Mouse (Mus musculus) ES-Bruce4 (cell line): Measurements from ENCODE around the gene Mrpl54. TPM values are rescaled to one million over a fixed set of nuclear protein-coding genes. Genes with fewer than 3 reads are reported as not detected.

Experiments used
- H3K27ac ChIP-seq: 2 replicates; pipeline ENCODE4 v1.5.1; 2012; ENCODE audit warnings: low read length, inconsistent platforms; ENCODE audit not compliant: insufficient read depth
- H3K27me3 ChIP-seq: 2 replicates; pipeline ENCODE4 v1.6.1; 2012; ENCODE audit warnings: mild to moderate bottlenecking, low read length, inconsistent platforms; ENCODE audit not compliant: control insufficient read depth, poor library complexity, insufficient read depth, severe bottlenecking
- H3K36me3 ChIP-seq: 2 replicates; pipeline ENCODE4 v1.6.1; 2012; ENCODE audit warnings: inconsistent platforms, mild to moderate bottlenecking, low read length, moderate library complexity; ENCODE audit not compliant: control insufficient read depth, poor library complexity, insufficient read depth, severe bottlenecking
- H3K4me1 ChIP-seq: one replicate; pipeline ENCODE4 v1.8.1; 2011; ENCODE audit warnings: low read length; ENCODE audit not compliant: control insufficient read depth, insufficient read depth
- H3K4me3 ChIP-seq: 2 replicates; pipeline ENCODE4 v1.5.1; 2011; ENCODE audit warnings: low read depth, mild to moderate bottlenecking, low read length
- H3K9ac ChIP-seq: 2 replicates; pipeline ENCODE4 v1.6.1; 2012; ENCODE audit warnings: low read depth, mild to moderate bottlenecking, inconsistent platforms; ENCODE audit not compliant: poor library complexity, severe bottlenecking
- H3K9me3 ChIP-seq: replicated peaks from 2 replicates; pipeline ENCODE4 v1.6.1; 2012; ENCODE audit warnings: mild to moderate bottlenecking, low read length, inconsistent platforms; ENCODE audit not compliant: control insufficient read depth, poor library complexity, insufficient read depth, severe bottlenecking
- CTCF ChIP-seq: IDR thresholded peaks from one replicate; pipeline ENCODE4 v1.8.1; 2011; ENCODE audit warnings: low read depth, low read length
- EP300 ChIP-seq: IDR thresholded peaks from 2 replicates; pipeline ENCODE4 v1.6.1; 2011; ENCODE audit warnings: low read depth, low read length; ENCODE audit not compliant: insufficient read depth
- POLR2A ChIP-seq: IDR thresholded peaks from one replicate; pipeline ENCODE4 v1.8.1; 2011; ENCODE audit warnings: low read length; ENCODE audit not compliant: insufficient read depth
- polyA plus RNA-seq: library from polyadenylated mRNA; stranded (reverse); fragments of >200 nt; gene quantifications from 2 replicates; pipeline ENCODE4 v1.2.4, GENCODE M21; 2011; ENCODE audit warnings: low read depth; ENCODE audit not compliant: missing spikeins, insufficient read depth, insufficient read length

The Mrpl54 gene
- polyA plus RNA-seq, 1 experiment: 52.2 TPM

DNA sequence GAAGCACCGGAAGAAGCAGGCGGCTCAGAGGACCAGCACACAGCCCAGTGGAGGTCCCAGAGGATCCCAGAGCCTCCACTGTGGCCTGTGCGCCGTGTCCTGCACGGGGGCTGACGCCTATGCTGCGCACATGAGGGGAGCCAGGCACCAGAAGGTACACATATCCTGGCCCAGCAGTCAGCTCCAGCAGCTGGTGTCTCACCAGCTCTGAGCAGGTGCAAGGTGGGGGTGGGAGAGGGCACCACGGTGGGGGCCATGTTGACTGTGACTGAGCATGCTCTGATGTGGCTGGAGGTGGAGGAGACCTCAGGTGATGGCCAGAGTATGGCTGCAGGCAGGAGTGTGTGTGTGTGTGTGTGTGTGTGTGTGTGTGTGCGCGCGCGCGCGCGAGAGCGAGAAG lies 24.7 kb downstream of the Mrpl54 start:
- no peak for TF ChIP-seq POLR2A
- no peak for TF ChIP-seq EP300
- TF ChIP-seq CTCF: no peak
- H3K4me3 ChIP-seq: peak overlapping the region; percentile 13
- no peaks in the 10 kb centered on the region for H3K9me3 ChIP-seq
- no peak overlapping the region for H3K27ac ChIP-seq
- peaks cover 1% of the 10 kb centered on the region for H3K4me1 ChIP-seq
- no peaks in the 10 kb centered on the region for H3K36me3 ChIP-seq
- no peak overlapping the region for H3K9ac ChIP-seq
- H3K27me3 ChIP-seq: no peaks in the 10 kb centered on the region

DNA sequence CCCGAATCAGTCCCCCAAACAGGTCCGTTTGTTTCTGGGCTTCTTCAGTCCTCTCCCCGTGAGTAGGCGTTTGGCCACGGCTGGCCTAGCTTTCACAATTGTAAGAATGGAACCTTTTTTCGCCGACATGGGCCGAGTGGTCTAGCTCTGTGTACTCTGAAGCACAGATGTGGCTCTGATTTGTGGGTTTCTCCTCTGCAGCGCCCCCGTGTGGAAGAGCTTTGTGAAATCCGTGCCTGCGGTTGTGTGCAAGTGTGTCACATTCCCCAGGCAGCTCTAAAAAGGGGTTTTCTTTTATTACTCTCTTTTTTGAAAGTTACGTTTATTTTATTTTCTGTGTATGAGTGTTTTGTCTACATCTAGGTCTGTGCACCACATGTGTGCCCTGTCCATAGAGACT lies 25.9 kb downstream of the Mrpl54 start:
- H3K27me3 ChIP-seq: no peaks in the 10 kb centered on the region
- no peaks in the 10 kb centered on the region for H3K9me3 ChIP-seq
- peaks cover 1% of the 10 kb centered on the region for H3K4me1 ChIP-seq
- H3K4me3 ChIP-seq: no peak overlapping the region
- no peak overlapping the region for H3K9ac ChIP-seq
- no peak for TF ChIP-seq EP300
- TF ChIP-seq POLR2A: no peak
- TF ChIP-seq CTCF: no peak
- no peak overlapping the region for H3K27ac ChIP-seq
- no peaks in the 10 kb centered on the region for H3K36me3 ChIP-seq

DNA sequence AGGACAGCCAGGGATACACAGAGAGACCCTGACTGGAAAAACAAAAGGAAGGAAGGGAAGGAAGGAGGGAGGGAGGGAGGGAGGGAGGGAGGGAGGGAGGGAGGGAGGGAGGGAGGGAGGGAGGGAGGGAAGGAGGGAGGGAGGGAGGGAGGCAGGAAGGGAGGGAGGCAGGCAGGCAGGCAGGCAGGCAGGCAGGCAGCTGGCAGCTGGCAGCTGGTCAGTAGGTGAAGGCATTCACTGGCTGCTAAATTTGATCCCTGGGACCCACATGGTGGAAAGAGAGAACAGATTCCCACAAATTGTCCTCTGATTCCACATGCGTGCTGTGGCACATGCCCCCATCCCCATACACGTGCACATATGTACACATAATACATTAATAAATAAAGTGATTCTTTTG lies 28.1 kb downstream of the Mrpl54 start:
- no peak overlapping the region for H3K27ac ChIP-seq
- no peaks in the 10 kb centered on the region for H3K36me3 ChIP-seq
- no peaks in the 10 kb centered on the region for H3K9me3 ChIP-seq
- H3K4me3 ChIP-seq: no peak overlapping the region
- H3K9ac ChIP-seq: no peak overlapping the region
- no peak for TF ChIP-seq EP300
- TF ChIP-seq CTCF: no peak
- no peak for TF ChIP-seq POLR2A
- H3K27me3 ChIP-seq: no peaks in the 10 kb centered on the region
- no peaks in the 10 kb centered on the region for H3K4me1 ChIP-seq

DNA sequence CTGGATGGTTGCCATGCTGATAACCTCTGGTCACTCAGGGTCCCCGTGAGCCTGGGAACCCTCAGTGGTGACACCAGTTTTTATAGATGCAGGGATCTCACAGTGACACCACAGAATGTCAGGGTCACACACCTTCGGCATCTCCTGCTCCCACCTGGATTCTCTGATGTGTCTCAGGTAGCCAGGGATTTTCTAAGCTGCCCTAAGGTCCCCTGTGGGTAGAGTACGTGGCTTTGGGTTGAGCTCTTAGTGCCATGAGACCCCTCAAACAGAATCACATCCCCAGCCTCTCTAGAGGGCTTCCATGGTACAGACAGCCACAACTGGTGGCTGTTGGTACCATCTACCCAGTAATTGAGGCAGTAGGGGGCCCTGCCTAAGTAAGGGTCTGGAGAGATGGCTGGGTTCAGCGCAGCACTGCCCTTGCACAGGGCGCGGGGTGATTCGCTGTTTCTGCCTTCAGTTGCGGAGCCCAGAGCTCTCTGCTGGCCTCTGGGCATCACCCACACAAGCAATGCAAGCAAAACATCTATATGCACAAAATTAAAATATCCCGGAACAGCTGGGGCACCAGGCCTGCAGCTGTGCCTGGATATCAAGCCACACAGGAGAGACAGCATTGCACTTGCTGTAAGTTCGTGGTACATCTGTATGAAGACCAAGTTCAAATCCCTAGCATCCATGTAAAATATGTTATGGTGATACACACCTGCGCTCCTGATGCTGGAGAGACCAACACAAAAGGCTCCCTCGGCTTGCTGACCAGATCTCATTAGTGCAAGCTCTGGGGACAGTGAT lies 30.1 kb downstream of the Mrpl54 start:
- Histone ChIP-seq H3K9me3 (no peaks in the 10 kb centered on the region), H3K4me3 (no peak overlapping the region), H3K4me1 (no peaks in the 10 kb centered on the region), H3K36me3 (no peaks in the 10 kb centered on the region), H3K27me3 (no peaks in the 10 kb centered on the region), H3K9ac (no peak overlapping the region), H3K27ac (no peak overlapping the region)
- no peak for TF ChIP-seq EP300

DNA sequence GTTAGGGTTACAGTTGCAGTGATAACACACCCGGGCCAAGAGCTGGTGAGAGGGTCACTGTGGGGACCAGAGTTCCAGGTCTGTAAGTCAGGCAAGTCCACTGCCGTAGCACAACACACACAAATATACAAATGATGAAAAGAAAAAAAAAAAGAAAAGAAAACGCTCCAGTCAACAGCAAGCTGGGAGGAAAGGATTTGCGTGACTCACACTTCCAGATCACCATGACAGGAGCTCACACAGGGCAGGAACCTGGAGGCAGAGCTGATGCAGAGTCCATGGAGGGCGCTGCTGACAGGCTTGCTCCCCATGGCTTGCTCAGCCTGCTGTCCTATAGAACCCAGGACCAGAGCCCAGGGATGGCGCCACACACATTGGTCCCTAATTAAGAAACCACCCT lies 32.5 kb downstream of the Mrpl54 start:
- TF ChIP-seq POLR2A: no peak
- no peak for TF ChIP-seq EP300
- TF ChIP-seq CTCF: no peak
- Histone ChIP-seq H3K4me3 (no peak overlapping the region), H3K27ac (no peak overlapping the region), H3K36me3 (no peaks in the 10 kb centered on the region), H3K9me3 (no peaks in the 10 kb centered on the region), H3K4me1 (no peaks in the 10 kb centered on the region), H3K27me3 (no peaks in the 10 kb centered on the region), H3K9ac (no peak overlapping the region)

DNA sequence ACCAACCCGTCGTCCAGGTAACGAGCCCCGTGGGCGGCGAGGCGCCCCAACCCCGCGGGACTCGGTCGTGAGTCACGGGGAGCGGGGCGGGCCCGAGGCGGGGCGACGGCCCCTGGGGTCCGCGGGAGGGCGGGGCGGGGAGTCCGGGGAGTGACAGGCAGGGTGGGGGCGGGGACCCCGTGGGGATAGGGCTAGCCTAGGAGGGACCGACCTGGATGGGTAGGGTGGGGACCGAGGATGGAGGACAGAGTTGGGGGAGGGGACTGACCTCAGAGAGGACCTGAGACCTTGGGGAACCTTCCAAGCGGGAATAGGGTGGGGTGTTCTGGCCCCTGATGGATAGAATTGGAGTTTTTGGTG lies 33.5 kb downstream of the Mrpl54 start:
- no peak overlapping the region for H3K27ac ChIP-seq
- H3K4me1 ChIP-seq: no peaks in the 10 kb centered on the region
- H3K27me3 ChIP-seq: no peaks in the 10 kb centered on the region

More for the DNA sequence above, 33.5 kb downstream of the Mrpl54 start:
- no peak for TF ChIP-seq POLR2A
- no peak for TF ChIP-seq CTCF
- TF ChIP-seq EP300: no peak
- H3K4me3 ChIP-seq: peak overlapping the region; percentile 70
- H3K9ac ChIP-seq: peak overlapping the region; percentile 54
- no peaks in the 10 kb centered on the region for H3K9me3 ChIP-seq
- no peaks in the 10 kb centered on the region for H3K36me3 ChIP-seq
